Mouse (Mus musculus): Measurements from ENCODE around the gene Nuf2.

The Nuf2 gene

GRCm38 (mm10) chr1:169471185-169471584, 60.1 kb downstream of the Nuf2 start:
- no peak for DNase-seq (ENCODE audit: low spot score in 2 of 2)

GRCm38 (mm10) chr1:169467791-169468190, 63.5 kb downstream of the Nuf2 start:
- no peak for DNase-seq (ENCODE audit: low spot score in 2 of 2)

- DNase-seq (ENCODE audit: low spot score in 2 of 2), result no peak
Observed at GRCm38 (mm10) chr1:169462386-169463115, 68.7 kb downstream of the Nuf2 start.

- DNase-seq (ENCODE audit: low spot score in 2 of 2), result no peak
Observed at GRCm38 (mm10) chr1:169459071-169459782, 72.0 kb downstream of the Nuf2 start.

Data from spleen, postnatal 14 days (tissue).